Mouse (Mus musculus) brain, embryonic 14.5 days (tissue): ENCODE results near the gene Tdrd6. TPM values are rescaled to one million over a fixed set of nuclear protein-coding genes. Genes with fewer than 3 reads are reported as not detected.
A peak's percentile ranks its signal among the peaks of the same experiment; 100 is the strongest.

Experiments used
- DNase-seq: peaks from one replicate; pipeline ENCODE4 v3.0.0-alpha.2; 2011; ENCODE audit warnings: low read depth
- CTCF ChIP-seq: fragments of 200-500 bp; IDR thresholded peaks from 2 replicates; pipeline ENCODE4 v1.5.1; 2012; ENCODE audit warnings: inconsistent platforms, mild to moderate bottlenecking, moderate library complexity, borderline replicate concordance; ENCODE audit not compliant: insufficient read depth, insufficient read length; ENCODE audit errors: extremely low read depth
- POLR2A ChIP-seq: fragments of 200-500 bp; IDR thresholded peaks from 2 replicates; pipeline ENCODE4 v1.6.1; 2012; ENCODE audit warnings: mild to moderate bottlenecking, inconsistent platforms, borderline replicate concordance; ENCODE audit not compliant: poor library complexity, insufficient read depth, insufficient read length, severe bottlenecking; ENCODE audit errors: extremely low read depth
- polyA plus RNA-seq: library from polyadenylated mRNA; depleted of rRNA; stranded (reverse); fragments of >200 nt; gene quantifications from 2 replicates; pipeline ENCODE4 v1.2.3, GENCODE M21; 2012; rRNA removed

The Tdrd6 gene
- 0.83 and 1.6 TPM in 2 replicates for polyA plus RNA-seq

- peak; percentile 55 for DNase-seq
- TF ChIP-seq POLR2A: no peak
- TF ChIP-seq CTCF: no peak
Observed at GRCm38 (mm10) chr17:43629496-43630426, at the start of gene Tdrd6. TSS of gene Tdrd6 (minus strand) at chr17:43630299.

- no peak for TF ChIP-seq POLR2A
- TF ChIP-seq CTCF: no peak
- DNase-seq: no peak
Observed at GRCm38 (mm10) chr17:43677317-43677716, 47.2 kb upstream of the Tdrd6 start.

- DNase-seq: no peak
- no peak for TF ChIP-seq POLR2A
- no peak; the same call in 1 of the 2 replicates for TF ChIP-seq CTCF
Observed at GRCm38 (mm10) chr17:43676241-43676640, 46.1 kb upstream of the Tdrd6 start.

- DNase-seq: peak; percentile 22
- TF ChIP-seq CTCF (no peak), POLR2A (no peak)
Observed at GRCm38 (mm10) chr17:43675228-43675627, 45.1 kb upstream of the Tdrd6 start.

GRCm38 (mm10) chr17:43671907-43672306 lies 41.8 kb upstream of the Tdrd6 start:
- DNase-seq: no peak
- TF ChIP-seq POLR2A (no peak), CTCF (no peak)

GRCm38 (mm10) chr17:43669145-43669695 lies 39.1 kb upstream of the Tdrd6 start:
- TF ChIP-seq POLR2A (no peak), CTCF (no peak)
- no peak for DNase-seq

GRCm38 (mm10) chr17:43667290-43667843 lies 37.3 kb upstream of the Tdrd6 start, which contains the start of gene Cyp39a1:
TSS of gene Cyp39a1 (plus strand) at chr17:43667425.
- DNase-seq: no peak

GRCm38 (mm10) chr17:43666576-43667289 lies 36.6 kb upstream of the Tdrd6 start, which contains the start of gene Slc25a27:
TSS of gene Slc25a27 (minus strand) at chr17:43667214.
- TF ChIP-seq POLR2A (peak; percentile 64; the same call in 1 of the 2 replicates), CTCF (no peak)
- peak; percentile 98 for DNase-seq

More at GRCm38 (mm10) chr17:43667290-43667843, 37.3 kb upstream of the Tdrd6 start, which contains the start of gene Cyp39a1:
- TF ChIP-seq CTCF: no peak
- TF ChIP-seq POLR2A: no peak

GRCm38 (mm10) chr17:43651314-43652046 lies 21.4 kb upstream of the Tdrd6 start:
- no peak for DNase-seq
- TF ChIP-seq CTCF (no peak), POLR2A (no peak)
